Mouse (Mus musculus) WW6 (cell line): ENCODE results near the gene Defa35.
"Not testable (repeated sequence)": the region's sequence is repeated elsewhere in the genome, so short reads cannot be mapped to it uniquely, and the experiment has no call there.

ENCODE experiments used
- DNase-seq: peaks from one replicate; pipeline ENCODE4 v3.0.0-alpha.2; 2013; ENCODE audit warnings: low read depth, low spot score

The Defa35 gene

GRCm38 (mm10) chr8:21064738-21065137, at the start of gene Defa35:
TSS of gene Defa35 (plus strand) at chr8:21065038.
- DNase-seq, result not testable (repeated sequence)

- DNase-seq, result not testable (repeated sequence)
Observed at GRCm38 (mm10) chr8:21025245-21025644, 39.6 kb upstream of the Defa35 start, which contains the start of gene Defa21. TSS of gene Defa21 (plus strand) at chr8:21025545.

GRCm38 (mm10) chr8:21054747-21055146, 10.1 kb upstream of the Defa35 start, which contains the start of gene Defa23:
TSS of gene Defa23 (plus strand) at chr8:21055047.
- not testable (repeated sequence) for DNase-seq

- not testable (repeated sequence) for DNase-seq
Observed at GRCm38 (mm10) chr8:21084142-21084541, 19.3 kb downstream of the Defa35 start, which contains the start of gene Defa25. TSS of gene Defa25 (plus strand) at chr8:21084442.

GRCm38 (mm10) chr8:21093106-21093505, 28.3 kb downstream of the Defa35 start:
- peak; percentile 16 for DNase-seq

- DNase-seq, result not testable (repeated sequence)
Observed at GRCm38 (mm10) chr8:21095950-21096349, 31.1 kb downstream of the Defa35 start, which contains the start of gene Gm14851. TSS of gene Gm14851 (minus strand) at chr8:21096050.
